Mouse (Mus musculus) adrenal gland (tissue): ENCODE data around the gene Gm21863.
"Not testable (repeated sequence)": the region's sequence is repeated elsewhere in the genome, so short reads cannot be mapped to it uniquely, and the experiment has no call there.

ENCODE experiments used
- intact Hi-C: fragments of 180-260 bp; cut with DNase I; formaldehyde crosslinking; loops from one replicate; pipeline ENCODE4 v1.15.1; 2025
- long read RNA-seq, 2 experiments: library from polyadenylated mRNA; unstranded; transcript quantifications; one replicate each; pipeline ENCODE4 v2.0.0; 2020; ENCODE audit warnings: borderline replicate concordance in 1 of 2; ENCODE audit not compliant: insufficient replicate concordance in 1 of 2

The Gm21863 gene
- long read RNA-seq, experiment 1 = 0 reads
- long read RNA-seq, experiment 2 = 0 reads

DNA sequence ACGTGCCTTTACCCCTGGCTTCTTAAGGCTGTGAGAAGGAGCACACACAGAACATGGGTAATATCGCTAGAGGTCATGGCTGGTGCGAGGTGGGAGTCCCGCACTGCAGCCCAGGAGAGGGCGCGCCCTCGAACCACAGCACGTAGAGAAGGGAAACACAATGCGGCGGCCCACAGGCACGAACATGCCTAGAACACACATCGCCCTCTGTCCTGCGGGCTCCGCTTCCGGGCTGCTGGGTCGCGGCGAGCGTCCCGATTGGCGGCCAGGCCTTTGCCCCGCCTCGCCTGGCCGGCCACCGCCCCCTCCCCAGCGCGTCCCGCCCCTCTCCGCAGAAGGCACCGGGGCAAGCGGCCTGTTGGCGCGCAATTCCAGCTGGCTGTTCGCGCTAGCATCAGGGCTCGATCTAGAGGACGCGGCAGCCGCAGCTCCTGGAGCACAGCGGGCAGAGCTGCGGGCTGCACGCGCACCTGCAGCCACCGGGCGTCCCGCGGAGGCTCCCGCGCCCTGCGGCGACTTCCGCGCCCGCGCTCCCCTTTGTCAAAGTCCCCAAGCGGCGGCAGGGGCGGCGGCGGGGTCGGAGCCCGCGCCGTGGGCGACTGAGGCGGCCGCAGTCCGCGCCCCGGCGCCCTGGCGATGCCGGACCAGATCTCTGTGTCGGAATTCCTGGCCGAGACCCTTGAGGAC is at the start of gene Gm21863:
Gene Gm21863 (plus strand): TSS at position 637 of the 687 bp plus-strand sequence.
- intact Hi-C loops = not testable (repeated sequence)

GRCm38 (mm10) chr12:19928049-19928448 is 26.3 kb upstream of the Gm21863 start:
- intact Hi-C loops = not testable (repeated sequence)
